11 mouse cellular contexts compared by ENCODE assay signal in the genomic region with DNA sequence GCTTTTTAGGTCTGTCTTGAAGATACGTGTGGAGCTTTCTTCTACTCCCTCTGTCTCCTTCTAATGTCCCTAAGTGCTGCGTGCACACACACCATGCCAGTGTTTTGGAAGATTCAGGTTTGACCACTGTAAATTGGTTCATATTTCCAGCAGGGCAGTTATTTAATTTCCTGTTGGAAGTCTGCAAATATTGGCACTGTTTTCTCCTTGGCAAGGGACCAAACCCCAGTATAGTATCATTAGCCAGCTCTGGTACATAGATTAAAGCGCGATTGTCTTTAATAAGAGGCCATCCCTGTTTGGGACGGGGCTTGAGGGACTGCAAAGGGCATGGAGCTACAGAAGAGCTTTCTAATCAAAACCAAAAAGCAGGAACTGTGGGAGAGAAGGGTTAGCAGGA. TPM values are rescaled to one million over a fixed set of nuclear protein-coding genes. Genes with fewer than 3 reads are reported as not detected.
DNase-seq lines count a peak whose midpoint lies in the region; ATAC-seq and TF ChIP-seq lines count a peak whose summit lies in the region.
"Had no signal": no experiment of that assay in that cellular context is flagged by ENCODE, and none has a peak within 500 bp of the region (broad histone marks: within the 10 kb centered on the region; RNA-seq: fewer than 3 reads in every experiment).

No protein-coding gene starts in this region.

- no peak for TF ChIP-seq CTCF in intestine, postnatal 0 days (IDR thresholded peaks at IDR 0.05; ENCODE audit: low read depth)
- TF ChIP-seq CTCF in brain, embryonic 14.5 days (IDR thresholded peaks at IDR 0.05; ENCODE audit: borderline replicate concordance, extremely low read depth, insufficient read depth, insufficient read length): no peak

- H3K9ac ChIP-seq in intestine, embryonic 14.5 days (ENCODE audit: low read length): no peak overlapping the region
- H3K9ac ChIP-seq in intestine, postnatal 0 days (ENCODE audit: low read depth, low read length): no peak overlapping the region
- H3K9ac ChIP-seq: heart, embryonic 12.5 days; liver, embryonic 14.5 days had no signal

- no peaks in the 10 kb centered on the region for H3K36me3 ChIP-seq in intestine, embryonic 14.5 days (ENCODE audit: control insufficient read depth, insufficient read depth, low read length)
- H3K36me3 ChIP-seq in intestine, postnatal 0 days (ENCODE audit: control insufficient read depth, insufficient read depth): no peaks in the 10 kb centered on the region
- H3K36me3 ChIP-seq: heart, embryonic 12.5 days had no signal

- H3K27me3 ChIP-seq in intestine, embryonic 14.5 days (replicated peaks; ENCODE audit: control insufficient read depth, insufficient read depth, low read length): no peaks in the 10 kb centered on the region
- no peaks in the 10 kb centered on the region for H3K27me3 ChIP-seq in intestine, postnatal 0 days (replicated peaks; ENCODE audit: control insufficient read depth, insufficient read depth, low read length)
- H3K27me3 ChIP-seq: heart, embryonic 12.5 days; Patski had no signal

- no peak for ATAC-seq in intestine, embryonic 14.5 days (replicated peaks; ENCODE audit: low FRiP score, low TSS enrichment, low read depth)
- ATAC-seq in intestine, postnatal 0 days: no peak
- no peak for ATAC-seq in megakaryocyte, adult 5-6 weeks (ENCODE audit: poor library complexity, severe bottlenecking)
- ATAC-seq: Patski had no signal

- no peak overlapping the region for H3K4me3 ChIP-seq in intestine, embryonic 14.5 days (ENCODE audit: low read depth, low read length)
- H3K4me3 ChIP-seq in intestine, postnatal 0 days (ENCODE audit: low read depth, low read length): no peak overlapping the region
- H3K4me3 ChIP-seq: heart, embryonic 12.5 days had no signal

- peak overlapping the region; percentile 30; the same call in 1 of the 2 replicates for H3K27ac ChIP-seq in intestine, embryonic 14.5 days (ENCODE audit: low read depth)
- no peak overlapping the region for H3K27ac ChIP-seq in intestine, postnatal 0 days (ENCODE audit: low read depth, low read length)
- H3K27ac ChIP-seq: liver, embryonic 14.5 days had no signal

- peaks cover 15% of the 10 kb centered on the region for H3K4me1 ChIP-seq in intestine, embryonic 14.5 days (replicated peaks; ENCODE audit: control insufficient read depth, insufficient read depth, low read length)
- no peaks in the 10 kb centered on the region for H3K4me1 ChIP-seq in intestine, postnatal 0 days (replicated peaks; ENCODE audit: control insufficient read depth, insufficient read depth, low read length)

- no peaks in the 10 kb centered on the region for H3K9me3 ChIP-seq in intestine, embryonic 14.5 days (ENCODE audit: control insufficient read depth, low read length)
- no peaks in the 10 kb centered on the region for H3K9me3 ChIP-seq in intestine, postnatal 0 days (ENCODE audit: control insufficient read depth)
- H3K9me3 ChIP-seq: heart, embryonic 12.5 days had no signal

- 56% methylated on average over 5 of the region's 5 CpGs for whole genome bisulfite sequencing in intestine, embryonic 14.5 days
- WGBS in intestine, postnatal 0 days: 52% methylated on average over 5 of the region's 5 CpGs

- peak; percentile 20 for DNase-seq in adrenal gland, postnatal 14 days
- DNase-seq in adrenal gland, adult 8-10 months: no peak
- DNase-seq in intestine, embryonic 14.5 days (ENCODE audit: low spot score): no peak
- DNase-seq in brain, embryonic 14.5 days (ENCODE audit: low read depth): peak; percentile 64
- DNase-seq in kidney, postnatal 4 days: peak; percentile 22 to 26
- DNase-seq in MN1 (ENCODE audit: low spot score): no peak

- no peak for TF ChIP-seq POLR2A in brain, embryonic 14.5 days (IDR thresholded peaks at IDR 0.05; ENCODE audit: borderline replicate concordance, extremely low read depth, insufficient read depth, insufficient read length, poor library complexity, severe bottlenecking)

- H3K4me2 ChIP-seq in intestine, embryonic 14.5 days (ENCODE audit: low read length): no peak overlapping the region
- H3K4me2 ChIP-seq in intestine, postnatal 0 days (replicated peaks; ENCODE audit: low read depth): no peak overlapping the region
- H3K4me2 ChIP-seq: heart, embryonic 12.5 days had no signal

RNA-seq across cellular contexts. Expression of gene Ror1, which starts 33.6 kb away (rescaled TPM):
- 4.6 and 5.5 TPM in 2 replicates for total RNA-seq in adrenal gland, postnatal 14 days (2021)
- total RNA-seq in adrenal gland, adult 8-10 months (2022): 1 to 10 TPM; 4.5 to 5.9 (median 5.4) TPM
- polyA plus RNA-seq in intestine, embryonic 14.5 days (2014; fragmentation: Nextera tagmentation; extraction: Ambion mirVana): 11.4 and 12.1 TPM in 2 replicates
- polyA plus RNA-seq in intestine, postnatal 0 days (2015; fragmentation: Nextera tagmentation; extraction: Ambion mirVana): 2.5 and 2.9 TPM in 2 replicates
- polyA plus RNA-seq in brain, embryonic 14.5 days (2012; rRNA removed): 0.83 and 1.6 TPM in 2 replicates
- total RNA-seq in megakaryocyte, adult 5-6 weeks (2015): 0.07 TPM in 1 of 2 replicates, not detected in the other
- 0.11 TPM in 1 of 2 replicates, not detected in the other for total RNA-seq in megakaryocyte, adult 5-6 weeks (2017)

Comparison
In these comparisons a context has a peak if more than half of its experiments do, and no peak if none do; other contexts are left out.
1. DNase-seq: peak in adrenal gland, postnatal 14 days (single experiment), brain, embryonic 14.5 days (single experiment) and kidney, postnatal 4 days (2 of 2); none in adrenal gland, adult 8-10 months (single experiment), intestine, embryonic 14.5 days (single experiment) and MN1 (single experiment).